Mouse (Mus musculus) cerebellum, postnatal 36 days (tissue): Measurements from ENCODE around the gene Glis2.

Experiments used
- DNase-seq, 2 experiments: peaks; one replicate each; pipeline ENCODE4 v3.0.0; 2021 to 2022; ENCODE audit warnings: mixed read lengths in 2 of 2

The Glis2 gene

DNA sequence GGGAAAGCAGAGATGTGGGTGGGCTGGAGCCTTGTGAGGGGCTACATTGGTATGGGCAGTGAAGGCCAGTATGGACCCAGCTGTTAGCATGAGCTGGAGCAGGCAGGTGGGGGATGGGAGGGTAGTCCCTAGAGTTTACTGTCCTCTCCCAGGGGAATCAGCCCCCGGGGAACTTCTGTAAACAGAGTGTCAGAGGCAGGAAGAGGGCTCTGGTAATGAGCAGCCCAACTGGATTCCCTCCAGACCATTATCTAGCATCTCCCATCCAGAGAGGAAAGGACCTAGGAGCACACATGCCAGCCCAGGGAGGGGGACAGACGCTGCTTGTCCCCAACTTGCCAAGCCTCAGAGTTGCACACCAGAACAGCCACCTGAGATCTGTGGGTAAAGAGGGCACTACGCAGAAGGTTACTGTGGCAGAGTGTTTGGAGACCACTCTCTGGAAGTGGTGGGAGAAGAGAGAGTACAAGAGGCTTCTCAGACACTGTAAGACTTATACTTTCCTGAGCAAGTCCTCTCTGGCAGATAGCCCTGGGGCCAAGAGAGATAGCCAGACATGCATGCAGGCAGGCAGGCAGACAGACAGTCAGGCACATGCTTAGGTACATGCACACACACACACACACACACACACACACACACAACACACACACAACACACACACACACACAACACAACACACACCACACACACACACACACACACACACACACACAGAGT is 46.8 kb downstream of the Glis2 start:
- DNase-seq: no peak

DNA sequence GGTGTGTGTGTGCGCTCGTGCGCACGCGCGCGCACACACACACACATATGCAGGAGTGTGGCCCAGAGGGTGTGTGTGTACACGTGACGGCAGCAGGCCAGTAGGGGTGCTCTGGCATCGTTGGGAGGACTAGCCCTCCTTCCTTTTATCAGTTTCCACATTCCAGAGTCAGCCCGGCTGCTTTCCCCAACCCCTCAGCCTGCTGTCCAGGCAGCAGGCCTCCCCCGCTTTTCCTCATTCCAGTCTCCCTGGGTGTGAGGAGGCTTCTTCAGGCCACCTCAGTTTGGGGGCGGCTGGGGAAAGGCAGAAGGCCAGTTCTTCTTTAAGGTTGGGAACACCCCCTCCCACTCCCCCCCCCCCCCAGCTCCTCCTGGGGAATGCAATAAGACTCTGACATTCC is 47.7 kb downstream of the Glis2 start:
- no peak for DNase-seq

DNA sequence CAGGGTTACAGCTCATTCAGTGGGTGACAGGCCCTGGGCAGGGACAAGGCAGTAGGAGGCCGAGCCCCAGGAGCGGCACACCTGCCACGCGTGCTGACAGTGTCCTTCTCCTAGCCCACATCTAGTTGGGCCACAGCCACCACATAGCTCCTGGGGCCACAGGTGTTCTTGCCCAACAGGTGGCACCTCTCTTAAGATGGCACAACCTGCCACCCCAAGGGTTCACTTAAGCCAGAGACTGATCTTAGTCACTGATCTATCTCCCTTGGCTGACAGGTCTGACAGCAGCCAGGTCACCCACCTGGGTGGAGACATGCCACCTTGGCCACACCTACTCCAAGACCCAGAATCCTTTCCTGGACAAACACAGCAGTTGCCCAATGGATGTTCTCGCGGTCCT is 48.4 kb downstream of the Glis2 start:
- DNase-seq: no peak

DNA sequence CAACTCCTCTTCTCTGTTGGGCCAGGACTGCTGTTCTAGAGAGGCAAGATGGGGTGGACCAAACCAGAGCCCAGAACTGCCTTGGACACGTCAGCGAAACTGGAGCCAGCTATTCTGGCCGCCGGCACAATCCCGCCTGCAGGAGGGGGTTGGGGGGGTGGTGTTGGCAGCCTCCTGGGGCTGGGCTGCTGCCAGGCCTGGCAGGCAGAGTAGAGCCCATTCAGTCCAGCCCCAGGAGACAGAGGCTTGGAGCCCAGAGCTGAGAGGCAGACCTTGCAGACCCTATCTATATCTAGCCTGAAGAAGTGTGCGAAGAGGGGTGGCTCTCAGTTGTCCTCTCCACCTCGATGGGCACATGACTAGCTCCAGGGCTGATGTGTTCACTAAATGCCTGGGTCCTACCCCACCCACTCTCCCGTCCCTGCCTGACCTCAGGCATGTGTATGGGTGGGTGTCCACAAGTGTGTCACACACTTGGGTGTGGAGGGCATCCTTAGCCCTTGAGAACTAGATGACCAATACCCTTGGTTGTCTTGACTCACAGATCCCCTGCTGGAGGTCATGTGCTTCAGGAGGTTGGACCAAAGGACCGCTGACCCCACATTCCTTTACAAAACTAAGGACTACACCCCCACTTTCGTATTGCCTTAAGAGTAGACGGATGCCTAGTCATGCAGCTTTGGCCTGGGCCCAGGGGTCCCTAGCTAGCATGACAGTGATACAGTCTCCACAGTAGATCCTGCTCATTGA is 49.3 kb downstream of the Glis2 start:
- DNase-seq: peak; percentile 76 to 79

DNA sequence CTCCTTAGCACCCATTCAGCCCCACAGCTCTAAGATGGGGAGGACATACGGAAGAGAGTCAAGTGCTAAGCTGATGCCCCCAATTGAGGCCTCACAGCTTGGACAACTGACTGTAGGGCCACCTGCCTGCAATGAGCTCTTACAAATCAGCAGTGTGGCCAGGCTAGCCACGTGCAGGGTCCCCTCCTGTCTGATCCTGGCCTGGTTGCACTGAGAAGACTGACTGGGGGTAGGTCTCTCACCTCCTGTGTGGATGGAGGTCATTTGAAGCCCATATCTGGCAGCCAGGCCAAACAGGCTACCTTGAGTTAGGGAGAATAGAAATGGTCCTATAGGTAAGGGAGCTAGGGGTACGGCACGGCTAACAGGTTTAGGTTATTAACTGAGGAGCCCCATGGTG is 51.4 kb downstream of the Glis2 start:
- DNase-seq: no peak

DNA sequence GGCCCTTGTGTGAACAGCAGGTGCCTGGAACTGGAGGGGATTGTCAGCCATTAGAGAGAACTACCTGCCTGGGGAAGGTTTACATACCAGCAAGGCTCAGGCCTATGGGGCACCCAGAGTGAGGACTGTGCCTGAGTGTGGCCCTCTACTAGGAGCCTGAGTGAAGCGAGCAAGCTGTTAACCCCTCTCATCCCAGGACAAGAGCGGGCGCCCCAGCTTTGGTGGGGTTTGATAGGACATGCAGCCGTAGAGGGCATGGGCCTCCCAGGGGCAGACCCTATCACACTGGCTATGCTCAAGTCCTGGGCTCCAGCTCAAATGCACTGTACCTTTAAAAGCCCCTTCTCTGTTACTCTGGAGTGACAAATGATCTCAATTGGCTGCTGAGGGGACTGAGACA is 52.3 kb downstream of the Glis2 start:
- no peak for DNase-seq

DNA sequence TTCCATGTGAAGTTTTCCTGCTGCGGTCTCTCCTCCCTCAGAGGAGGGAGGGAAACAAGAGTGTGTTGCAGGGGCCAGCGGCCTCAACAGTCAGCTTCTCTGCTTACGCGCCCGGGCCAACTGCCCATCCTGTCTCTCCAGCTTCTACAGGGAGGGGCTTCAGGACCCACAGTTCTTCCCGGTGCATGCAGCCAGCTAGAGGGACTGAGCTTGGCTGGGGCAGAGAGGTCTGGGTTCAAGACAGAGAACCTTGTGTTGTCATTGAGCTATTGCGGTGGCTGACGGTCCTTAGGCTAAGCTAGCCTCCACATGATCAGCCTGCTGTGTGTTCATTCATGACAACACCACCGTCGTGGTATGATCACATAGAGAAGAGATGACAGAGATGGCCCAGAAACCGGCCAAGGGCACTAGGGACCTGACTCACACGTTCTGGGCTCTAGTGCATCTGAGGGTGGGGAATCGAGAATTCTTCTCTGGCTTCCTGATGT is 53.2 kb downstream of the Glis2 start:
- DNase-seq: no peak

DNA sequence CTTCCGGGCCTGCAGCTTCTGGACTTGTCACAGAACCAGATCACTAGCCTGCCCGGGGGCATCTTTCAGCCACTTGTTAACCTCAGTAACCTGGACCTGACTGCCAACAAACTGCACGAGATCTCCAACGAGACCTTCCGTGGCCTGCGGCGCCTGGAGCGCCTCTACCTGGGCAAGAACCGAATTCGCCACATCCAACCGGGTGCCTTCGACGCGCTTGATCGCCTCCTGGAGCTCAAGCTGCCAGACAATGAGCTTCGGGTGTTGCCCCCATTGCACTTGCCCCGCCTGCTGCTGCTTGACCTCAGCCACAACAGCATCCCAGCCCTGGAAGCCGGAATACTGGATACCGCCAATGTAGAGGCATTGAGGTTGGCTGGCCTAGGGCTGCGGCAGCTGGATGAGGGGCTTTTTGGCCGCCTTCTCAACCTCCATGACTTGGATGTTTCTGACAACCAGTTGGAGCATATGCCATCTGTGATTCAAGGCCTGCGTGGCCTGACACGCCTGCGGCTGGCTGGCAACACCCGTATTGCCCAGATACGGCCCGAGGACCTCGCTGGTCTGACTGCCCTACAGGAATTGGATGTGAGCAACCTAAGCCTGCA is 54.0 kb downstream of the Glis2 start:
- DNase-seq: no peak

DNA sequence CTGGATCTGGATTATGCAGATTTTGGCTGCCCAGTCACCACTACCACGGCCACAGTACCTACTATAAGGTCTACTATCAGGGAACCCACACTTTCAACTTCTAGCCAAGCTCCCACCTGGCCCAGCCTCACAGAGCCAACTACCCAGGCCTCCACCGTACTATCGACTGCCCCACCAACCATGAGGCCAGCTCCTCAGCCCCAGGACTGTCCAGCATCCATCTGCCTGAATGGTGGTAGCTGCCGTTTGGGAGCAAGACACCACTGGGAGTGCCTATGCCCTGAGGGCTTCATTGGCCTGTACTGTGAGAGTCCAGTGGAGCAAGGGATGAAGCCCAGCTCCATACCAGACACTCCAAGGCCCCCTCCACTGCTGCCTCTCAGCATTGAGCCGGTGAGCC is 54.7 kb downstream of the Glis2 start:
- DNase-seq: no peak

DNA sequence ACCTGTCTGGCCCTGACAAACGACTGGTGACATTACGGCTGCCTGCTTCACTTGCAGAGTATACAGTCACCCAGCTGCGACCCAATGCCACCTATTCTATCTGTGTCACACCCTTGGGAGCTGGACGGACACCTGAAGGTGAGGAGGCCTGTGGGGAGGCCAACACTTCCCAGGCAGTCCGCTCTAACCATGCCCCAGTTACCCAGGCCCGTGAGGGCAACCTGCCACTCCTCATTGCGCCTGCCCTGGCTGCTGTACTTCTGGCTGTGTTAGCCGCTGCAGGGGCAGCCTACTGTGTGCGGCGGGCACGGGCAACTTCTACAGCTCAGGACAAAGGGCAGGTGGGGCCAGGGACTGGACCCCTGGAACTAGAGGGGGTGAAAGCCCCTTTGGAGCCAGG is 55.2 kb downstream of the Glis2 start:
- DNase-seq: no peak

DNA sequence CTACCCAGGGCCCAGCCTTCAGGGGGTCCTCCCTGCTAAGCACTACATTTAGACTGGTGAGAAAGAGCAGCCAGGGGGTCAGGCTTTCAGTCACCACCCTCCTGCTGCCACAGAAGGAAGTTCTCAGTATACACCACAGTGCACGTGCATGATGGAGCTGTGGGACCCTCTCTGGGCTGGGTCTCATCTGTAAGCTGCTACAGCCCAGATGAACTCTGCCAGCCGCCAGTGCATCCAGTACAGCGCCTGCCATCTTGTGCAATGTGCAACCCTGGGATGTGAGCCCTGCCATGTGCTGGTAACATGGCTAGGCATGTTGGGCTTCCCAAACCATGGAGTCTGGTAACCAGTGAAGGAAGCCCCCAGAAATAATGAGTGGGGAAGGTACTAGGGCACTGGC is 55.6 kb downstream of the Glis2 start:
- no peak for DNase-seq

DNA sequence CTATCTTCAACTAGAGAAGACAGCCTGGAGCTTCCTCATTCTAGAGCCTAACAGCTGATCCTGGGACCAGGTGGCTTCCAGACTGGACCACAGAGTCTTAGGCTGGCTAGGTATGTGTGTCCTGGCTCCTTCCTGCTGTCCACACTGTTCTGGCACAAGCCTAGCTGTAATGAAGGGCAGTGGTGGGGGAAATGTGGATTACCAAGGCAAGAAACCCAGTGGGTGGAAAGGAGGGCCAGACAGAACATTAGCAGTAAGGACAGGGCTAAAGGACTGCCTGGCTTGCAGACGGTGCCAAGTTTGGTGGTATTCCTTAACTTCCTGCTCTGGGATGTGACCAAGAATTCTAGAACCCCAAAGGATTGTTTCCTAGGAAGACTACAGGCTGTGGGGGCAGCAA is 56.6 kb downstream of the Glis2 start:
- no peak for DNase-seq

DNA sequence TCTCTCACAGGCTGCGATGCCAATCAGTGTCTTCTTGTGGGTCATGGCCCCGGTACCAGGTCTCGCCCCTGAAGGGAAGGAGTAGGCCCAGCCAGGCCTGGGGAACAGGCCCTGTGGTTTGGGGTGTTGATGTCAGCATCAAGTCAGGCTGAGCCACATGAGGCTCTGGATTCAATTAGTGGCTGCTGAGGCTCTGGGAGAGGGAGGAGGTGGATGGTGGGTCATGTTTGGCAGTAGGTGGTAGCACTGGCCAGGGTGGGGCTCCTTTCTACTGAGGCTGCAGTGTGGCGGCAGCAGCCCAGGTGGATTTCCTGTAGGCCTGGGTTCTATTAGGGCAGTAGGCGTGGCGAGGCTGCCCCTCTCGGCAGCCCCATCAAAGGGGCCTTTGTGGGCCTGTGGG is 57.1 kb downstream of the Glis2 start:
- no peak for DNase-seq

DNA sequence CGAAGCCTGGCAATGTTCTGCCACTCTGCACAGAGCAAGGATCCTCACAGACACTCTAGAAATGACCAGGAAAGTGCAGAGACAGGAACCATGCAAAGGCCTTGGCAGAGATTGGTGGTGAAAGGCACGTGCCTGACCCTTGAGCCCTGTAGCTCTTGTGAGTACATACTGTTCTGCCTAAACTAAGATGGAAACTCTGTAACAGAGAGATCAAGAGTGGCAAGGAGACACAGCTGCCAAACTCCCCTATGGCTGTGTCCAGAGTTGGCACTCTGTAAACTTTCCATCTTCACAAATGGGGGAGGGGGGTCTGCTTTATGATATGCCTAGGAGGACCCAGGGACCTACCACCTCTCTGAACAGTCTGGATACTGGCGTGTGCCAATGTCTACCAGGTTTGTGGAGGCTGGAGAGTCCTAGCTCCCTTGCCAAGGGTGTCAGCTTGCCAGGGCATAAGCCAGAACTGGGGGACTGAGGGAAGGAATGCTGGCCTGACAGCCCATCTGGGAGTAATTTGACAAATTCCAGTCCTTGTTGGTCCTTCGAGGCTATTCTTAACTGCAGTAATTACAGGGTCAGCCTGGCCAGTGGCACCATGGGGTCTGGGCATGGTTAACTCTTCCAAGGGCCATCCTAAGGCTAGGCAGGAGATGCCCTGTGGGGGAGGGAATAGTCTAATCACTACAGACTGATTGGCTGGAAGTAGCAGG is 58.3 kb downstream of the Glis2 start:
- DNase-seq: peak; percentile 70 to 76

DNA sequence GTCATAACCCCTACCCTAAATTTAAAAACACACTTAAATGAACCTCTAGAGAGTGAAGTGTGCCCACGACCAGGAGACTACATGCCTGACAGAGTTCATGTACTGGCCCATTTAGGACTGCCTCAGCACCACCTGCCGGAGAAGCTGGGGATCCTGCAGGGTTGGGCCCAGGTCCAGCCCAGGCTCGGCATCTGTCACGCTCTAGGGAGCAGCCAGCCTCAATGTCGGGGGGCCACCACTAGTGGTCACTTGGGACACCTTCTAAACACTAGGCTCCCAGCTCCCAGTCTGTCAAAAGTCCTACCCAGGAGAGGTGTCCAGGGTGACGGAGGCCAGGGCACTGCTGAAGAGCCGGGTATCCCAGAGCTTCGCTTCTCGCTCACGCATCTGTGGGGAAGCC is 60.2 kb downstream of the Glis2 start:
- peak; percentile 48 to 59 for DNase-seq

DNA sequence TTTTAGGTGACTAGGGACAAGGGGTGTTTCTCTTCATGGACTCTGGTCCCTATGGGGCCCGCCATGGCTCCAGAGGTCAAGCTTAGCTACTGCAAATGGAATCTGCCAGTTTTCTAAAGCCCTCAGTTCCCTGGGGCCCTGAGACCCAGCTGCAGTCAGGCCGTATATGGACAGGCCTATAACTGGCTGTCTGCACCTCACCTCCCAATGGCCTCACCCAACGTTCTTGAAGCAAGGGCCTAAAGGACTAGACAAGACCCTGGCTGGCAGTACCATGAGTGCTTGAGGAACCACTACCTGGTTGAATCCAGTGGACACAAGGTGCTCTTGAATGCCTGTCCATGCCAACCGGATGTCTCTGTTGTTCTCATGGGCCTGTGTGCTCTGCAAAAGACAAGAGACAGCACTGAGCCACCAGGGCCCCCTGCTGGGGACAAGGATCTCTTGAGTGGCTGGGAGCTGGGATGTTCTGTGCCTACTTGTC is 60.8 kb downstream of the Glis2 start:
- no peak for DNase-seq

DNA sequence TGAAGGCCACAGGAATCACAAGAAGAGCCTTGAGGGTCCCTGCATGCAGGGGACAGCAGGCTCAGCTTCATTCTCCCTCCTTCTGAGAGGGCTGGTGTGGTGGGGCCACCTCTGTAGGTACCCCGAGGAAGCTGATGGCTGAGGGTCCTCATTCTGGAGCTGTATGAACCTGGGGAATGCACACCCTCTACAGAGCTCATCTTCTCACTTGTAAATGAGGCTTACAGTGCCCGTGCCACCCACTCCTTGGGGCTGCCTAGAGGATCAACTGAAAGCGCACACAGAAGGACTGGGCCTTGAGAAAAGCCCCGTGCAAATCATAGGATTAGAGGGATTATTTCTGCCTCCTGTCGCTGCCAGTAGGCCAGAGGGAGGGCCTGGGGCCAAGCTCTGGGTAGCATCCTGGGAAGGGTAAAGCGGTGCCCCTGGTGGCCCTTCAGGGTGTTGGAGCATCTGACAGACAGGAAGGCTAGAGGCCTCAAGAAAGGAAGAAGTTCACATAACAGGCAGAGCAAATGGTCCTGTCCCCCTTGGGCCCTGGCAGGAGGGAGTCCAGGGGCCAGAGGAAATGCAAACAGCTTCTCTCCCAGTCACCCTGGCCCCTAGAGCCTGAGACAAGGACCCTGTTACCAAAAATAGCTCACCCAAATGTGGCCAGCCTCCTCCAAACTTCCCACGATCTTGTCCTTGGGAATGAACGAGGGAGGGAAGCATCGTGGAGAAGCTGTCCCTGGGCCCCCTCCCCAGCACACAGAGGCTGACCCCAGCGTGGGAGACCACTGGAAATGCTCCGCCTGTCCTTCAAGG is 61.5 kb downstream of the Glis2 start:
- DNase-seq: no peak

DNA sequence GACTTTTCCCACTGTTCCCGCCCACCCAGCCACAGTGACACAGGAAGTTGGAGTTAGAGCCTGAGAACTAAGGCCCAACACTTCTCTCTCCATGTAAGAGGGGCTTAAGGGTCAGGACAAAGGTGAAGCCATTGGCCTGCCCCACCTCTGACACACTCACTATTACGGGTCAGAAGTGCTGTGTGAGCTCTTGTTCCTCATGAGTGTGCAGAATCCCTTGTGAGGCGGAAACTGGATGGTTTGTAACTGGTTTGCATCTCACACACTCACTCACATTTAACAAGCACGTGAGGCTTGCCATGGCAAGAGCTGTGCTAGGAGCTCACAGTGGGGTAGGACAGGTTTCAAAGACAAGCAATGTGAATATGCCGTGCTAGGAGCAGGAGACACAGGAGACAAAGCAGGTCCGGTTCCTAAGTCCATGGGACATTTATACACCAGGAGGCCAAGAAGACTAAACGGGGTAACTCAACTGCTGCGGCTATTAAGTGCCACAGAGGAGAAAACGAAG is 62.1 kb downstream of the Glis2 start:
- DNase-seq: no peak

DNA sequence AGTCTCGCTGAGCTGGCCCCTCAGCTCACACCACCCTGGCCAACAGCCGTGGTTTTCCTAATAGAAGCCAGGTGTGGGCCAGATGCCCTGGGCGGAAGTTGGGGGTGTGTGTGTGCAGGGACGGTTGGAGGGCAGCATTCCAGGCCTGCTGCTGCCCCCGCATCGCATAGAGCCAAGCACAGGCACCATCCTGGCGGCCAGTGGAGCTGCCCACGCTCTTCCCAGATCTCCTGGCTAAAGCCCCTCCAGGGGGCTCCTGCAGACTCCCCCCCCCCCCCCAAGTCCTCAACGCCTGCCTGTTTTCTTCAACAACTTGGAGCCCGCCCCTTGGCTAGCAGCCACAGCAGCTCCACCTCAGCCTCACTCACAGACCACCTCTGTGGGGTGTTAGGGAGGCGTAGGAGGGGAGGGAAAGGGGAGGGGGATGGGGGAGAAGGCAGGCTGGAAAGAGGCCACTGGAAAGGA is 64.3 kb downstream of the Glis2 start:
- no peak for DNase-seq

DNA sequence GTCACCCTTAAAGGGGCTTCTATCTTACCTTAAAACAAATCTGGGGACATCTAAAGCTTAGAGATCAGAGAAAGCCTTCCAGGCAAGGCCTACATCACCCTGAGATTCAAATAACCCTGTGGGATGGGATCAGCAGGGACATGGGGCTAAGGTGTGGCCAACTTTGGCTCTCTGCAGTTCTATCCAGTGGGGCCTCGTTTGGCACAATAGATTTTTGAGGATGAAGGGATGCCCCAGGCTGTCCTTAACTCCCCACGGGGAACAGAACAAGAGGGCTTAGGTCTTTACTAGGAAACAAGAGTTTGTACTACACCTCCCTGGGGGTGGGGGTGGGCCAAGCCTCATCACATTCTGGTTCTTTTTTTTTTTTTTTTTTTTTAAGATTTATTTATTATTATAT is 64.8 kb downstream of the Glis2 start:
- no peak for DNase-seq

DNA sequence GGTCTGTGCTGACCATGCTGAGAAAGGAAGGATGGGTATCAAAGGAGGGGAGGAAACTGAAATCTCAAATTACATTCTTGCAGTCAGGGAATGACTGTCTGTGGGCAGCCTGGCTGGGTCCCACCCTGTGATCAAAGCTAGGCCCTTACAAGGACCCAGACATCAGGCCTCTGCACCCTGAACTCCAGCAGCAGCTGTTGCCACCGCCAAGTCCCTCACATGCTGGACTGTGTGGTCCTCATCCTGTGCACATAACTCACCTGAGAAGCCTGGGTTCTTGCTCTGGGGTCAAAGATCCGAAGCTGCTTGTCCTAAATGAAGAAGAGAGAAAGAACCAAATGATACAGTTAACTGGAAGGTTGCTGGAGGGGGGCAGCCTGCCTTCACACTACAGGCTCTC is 67.1 kb downstream of the Glis2 start:
- DNase-seq: no peak

DNA sequence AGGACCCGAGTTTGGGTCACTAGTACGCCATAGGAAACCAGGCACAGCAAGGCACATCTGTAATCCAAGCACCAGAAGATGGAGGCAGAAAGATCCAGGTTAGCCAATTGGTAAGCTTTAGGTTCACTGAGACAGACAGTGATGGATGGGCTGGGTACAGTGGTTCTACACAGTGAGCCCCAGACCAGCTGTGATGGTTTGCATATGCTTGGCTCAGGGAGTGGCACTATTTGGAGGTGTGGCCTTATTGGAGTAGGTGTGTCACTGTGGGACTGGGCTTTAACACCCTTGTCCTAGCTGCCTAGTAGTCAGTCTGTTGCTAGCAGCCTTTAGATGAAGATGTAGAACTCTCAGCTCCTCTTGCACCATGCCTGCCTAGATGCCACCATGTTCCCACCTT is 69.3 kb downstream of the Glis2 start:
- no peak for DNase-seq
